Mouse (Mus musculus) intestine, postnatal 0 days (tissue): Measurements from ENCODE around the gene Pef1. TPM values are rescaled to one million over a fixed set of nuclear protein-coding genes. Genes with fewer than 3 reads are reported as not detected.

ENCODE experiments used
- ATAC-seq: fragments of 200-750 bp; cut with Nextera tagmentation; 2 replicates; pipeline ENCODE4 v1.8.0; 2017; ENCODE audit warnings: mild to moderate bottlenecking, moderate TSS enrichment, moderate library complexity
- H3K27ac ChIP-seq: fragments of 300-500 bp; sonication (generic); 2 replicates; pipeline ENCODE4 v1.5.1; 2014; ENCODE audit warnings: mild to moderate bottlenecking, low read depth, low read length, moderate library complexity
- H3K27me3 ChIP-seq: fragments of 300-500 bp; sonication (generic); replicated peaks from 2 replicates; pipeline ENCODE4 v1.6.1; 2014; ENCODE audit warnings: low read length, mixed read lengths; ENCODE audit not compliant: control insufficient read depth, insufficient read depth
- H3K36me3 ChIP-seq: fragments of 300-500 bp; sonication (generic); 2 replicates; pipeline ENCODE4 v1.6.1; 2014; ENCODE audit warnings: mild to moderate bottlenecking, moderate library complexity; ENCODE audit not compliant: control insufficient read depth, insufficient read depth
- H3K4me1 ChIP-seq: fragments of 300-500 bp; sonication (generic); replicated peaks from 2 replicates; pipeline ENCODE4 v1.6.1; 2014; ENCODE audit warnings: antibody characterized with exemption, low read length, mixed read lengths; ENCODE audit not compliant: control insufficient read depth, insufficient read depth
- H3K4me2 ChIP-seq: fragments of 300-500 bp; sonication (generic); replicated peaks from 2 replicates; pipeline ENCODE4 v1.6.1; 2014; ENCODE audit warnings: low read depth, mild to moderate bottlenecking, moderate library complexity
- H3K4me3 ChIP-seq: fragments of 300-500 bp; sonication (generic); 2 replicates; pipeline ENCODE4 v1.5.1; 2014; ENCODE audit warnings: low read depth, low read length
- H3K9ac ChIP-seq: fragments of 300-500 bp; sonication (generic); 2 replicates; pipeline ENCODE4 v1.6.1; 2014; ENCODE audit warnings: mild to moderate bottlenecking, low read depth, low read length
- H3K9me3 ChIP-seq: fragments of 300-500 bp; sonication (generic); 2 replicates; pipeline ENCODE4 v1.6.1; 2016; ENCODE audit warnings: mixed run types; ENCODE audit not compliant: control insufficient read depth
- CTCF ChIP-seq: sonication (generic); IDR thresholded peaks from 2 replicates; pipeline ENCODE4 v1.5.1; 2016; ENCODE audit warnings: low read depth, mild to moderate bottlenecking, control low read depth, antibody characterized with exemption, moderate library complexity
- WGBS: fragments of 180-500 bp; shearing (Covaris S2); extraction: QIAGEN DNeasy Blood & Tissue Kit; methylation state at CpG from one replicate; pipeline ENCODE4 v1.1.7; 2014; 5-methylcytosine and 5-hydroxymethylcytosine counted together
- polyA plus RNA-seq: library from polyadenylated mRNA; unstranded; fragments of >200 nt; fragmentation: Nextera tagmentation; extraction: Ambion mirVana; gene quantifications from 2 replicates; pipeline ENCODE4 v1.2.1, GENCODE M21; 2015

The Pef1 gene
- polyA plus RNA-seq, 1 experiment from 2014 or later, result 73.4 TPM

DNA sequence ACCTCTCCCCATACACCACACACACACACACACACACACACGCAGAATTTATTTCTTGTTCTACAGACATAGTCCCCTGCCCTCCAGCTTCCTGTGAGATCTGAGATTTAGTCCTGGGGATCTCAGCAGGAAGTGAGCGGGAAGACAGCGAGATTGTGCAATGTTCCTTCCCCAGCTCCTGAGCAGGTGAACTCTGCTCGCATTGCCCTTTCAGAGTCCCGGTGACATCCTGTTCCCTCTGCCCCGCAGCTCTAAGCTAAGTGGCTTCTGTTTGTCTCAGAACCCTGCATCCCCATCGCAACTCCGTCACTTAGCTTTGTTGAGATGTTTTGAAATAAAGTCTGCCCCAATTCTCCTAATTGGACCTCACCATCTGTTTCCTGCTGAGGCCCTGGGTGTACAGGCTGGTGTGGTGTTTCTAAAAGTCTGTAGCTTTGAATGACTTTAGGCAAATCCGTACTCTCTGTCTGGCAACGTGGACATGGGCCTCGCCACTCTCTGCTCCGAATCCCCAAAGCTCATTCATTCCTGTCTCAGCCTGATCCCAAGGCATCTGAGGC lies 54.5 kb downstream of the Pef1 start:
- no peak for TF ChIP-seq CTCF
- Histone ChIP-seq H3K36me3 (no peaks in the 10 kb centered on the region), H3K27me3 (peaks cover 6% of the 10 kb centered on the region), H3K9ac (no peak overlapping the region), H3K4me2 (no peak overlapping the region), H3K4me3 (no peak overlapping the region), H3K4me1 (no peaks in the 10 kb centered on the region), H3K9me3 (no peaks in the 10 kb centered on the region), H3K27ac (no peak overlapping the region)
- 46% methylated on average over 12 of the region's 12 CpGs for WGBS
- ATAC-seq, result peak; percentile 71

DNA sequence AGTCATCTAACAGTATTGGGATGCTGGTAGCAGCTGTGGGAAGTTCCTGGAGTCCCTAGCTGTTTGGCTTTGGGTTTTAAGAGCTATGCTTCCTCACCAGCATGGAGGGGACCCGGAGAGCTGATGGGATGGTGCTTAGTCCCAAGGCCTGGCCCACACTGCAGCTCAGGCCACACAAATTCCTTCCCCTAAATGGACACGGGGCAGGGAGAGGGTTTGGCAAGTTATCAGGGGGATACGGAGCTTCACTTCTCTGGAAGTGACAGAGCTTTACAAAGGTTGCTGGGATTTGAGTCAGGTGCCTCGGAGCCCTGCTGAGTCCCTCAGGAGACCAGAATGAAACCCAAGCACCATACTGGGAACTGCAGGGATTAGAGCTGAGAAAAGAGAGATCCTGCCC lies 59.0 kb downstream of the Pef1 start:
- peaks cover 6% of the 10 kb centered on the region; the same call in 1 of the 2 replicates for H3K4me1 ChIP-seq
- TF ChIP-seq CTCF, result no peak
- H3K4me3 ChIP-seq, result no peak overlapping the region
- H3K4me2 ChIP-seq, result no peak overlapping the region
- H3K27me3 ChIP-seq, result no peaks in the 10 kb centered on the region
- no peak for ATAC-seq
- no peaks in the 10 kb centered on the region for H3K9me3 ChIP-seq
- no peak overlapping the region for H3K27ac ChIP-seq
- peaks cover 16% of the 10 kb centered on the region; the same call in 1 of the 2 replicates for H3K36me3 ChIP-seq
- no peak overlapping the region for H3K9ac ChIP-seq
- WGBS, result 45% methylated on average over 4 of the region's 4 CpGs

DNA sequence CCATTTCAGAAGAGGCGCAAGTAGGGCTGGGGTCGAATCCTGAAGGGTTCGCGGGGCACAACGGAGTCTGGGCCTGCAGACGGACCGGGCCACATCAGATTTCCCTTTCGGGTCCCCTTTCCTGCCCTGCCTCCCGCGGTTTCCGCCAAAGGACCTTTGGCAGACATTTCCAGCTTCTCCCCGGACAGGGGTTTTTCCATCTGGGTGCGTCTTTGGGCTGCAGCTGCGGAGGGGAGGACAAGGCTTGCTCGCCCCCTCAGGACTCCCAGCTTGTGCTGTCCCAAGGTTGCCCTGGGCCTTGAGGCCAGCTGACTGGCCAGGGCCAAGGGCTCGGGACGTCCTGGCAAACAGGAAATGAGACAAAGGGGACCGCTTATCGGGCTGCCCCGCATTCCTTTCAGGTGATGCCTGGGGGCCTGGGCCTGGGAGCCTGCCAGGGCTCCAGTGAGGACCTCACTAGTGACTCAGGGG lies 61.1 kb downstream of the Pef1 start:
- ATAC-seq, result no peak
- 20% methylated on average over 20 of the region's 20 CpGs for WGBS
- H3K36me3 ChIP-seq, result peaks cover 30% of the 10 kb centered on the region; the same call in 1 of the 2 replicates
- H3K27ac ChIP-seq, result 0 out of 2 replicates have a peak overlapping the region, but pooled peaks have one; percentile 2
- H3K9ac ChIP-seq, result no peak overlapping the region
- H3K4me3 ChIP-seq, result no peak overlapping the region
- no peak for TF ChIP-seq CTCF
- peaks cover 18% of the 10 kb centered on the region for H3K4me1 ChIP-seq
- H3K27me3 ChIP-seq, result no peaks in the 10 kb centered on the region
- H3K9me3 ChIP-seq, result no peaks in the 10 kb centered on the region
- peak overlapping the region; percentile 43 for H3K4me2 ChIP-seq

DNA sequence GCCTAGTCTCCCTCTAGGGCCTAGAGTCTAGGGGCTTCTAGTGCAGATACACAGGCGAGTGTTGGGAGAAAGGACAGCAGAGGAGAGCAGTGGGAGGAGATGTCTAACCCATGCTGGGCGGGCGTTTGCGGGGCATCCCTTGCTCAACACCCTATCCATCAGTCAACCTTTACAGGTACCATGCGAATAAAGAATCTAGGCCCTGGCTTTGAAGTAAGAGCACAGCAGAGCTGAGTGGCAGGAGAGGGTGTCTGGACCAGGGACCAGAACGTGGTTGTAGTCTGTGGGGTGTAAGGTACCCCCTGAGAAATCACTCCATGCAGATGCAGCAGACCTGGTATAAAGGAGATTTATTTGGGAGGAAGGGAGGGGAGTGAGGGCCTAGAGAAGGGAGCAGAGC lies 61.8 kb downstream of the Pef1 start:
- H3K9me3 ChIP-seq, result no peaks in the 10 kb centered on the region
- no peak overlapping the region for H3K4me2 ChIP-seq
- no peak overlapping the region for H3K4me3 ChIP-seq
- no peaks in the 10 kb centered on the region for H3K27me3 ChIP-seq
- TF ChIP-seq CTCF, result no peak
- no peak overlapping the region for H3K27ac ChIP-seq
- H3K4me1 ChIP-seq, result peaks cover 24% of the 10 kb centered on the region
- no peak overlapping the region for H3K9ac ChIP-seq
- ATAC-seq, result no peak
- WGBS, result 88% methylated on average over 6 of the region's 6 CpGs
- H3K36me3 ChIP-seq, result peaks cover 30% of the 10 kb centered on the region; the same call in 1 of the 2 replicates

DNA sequence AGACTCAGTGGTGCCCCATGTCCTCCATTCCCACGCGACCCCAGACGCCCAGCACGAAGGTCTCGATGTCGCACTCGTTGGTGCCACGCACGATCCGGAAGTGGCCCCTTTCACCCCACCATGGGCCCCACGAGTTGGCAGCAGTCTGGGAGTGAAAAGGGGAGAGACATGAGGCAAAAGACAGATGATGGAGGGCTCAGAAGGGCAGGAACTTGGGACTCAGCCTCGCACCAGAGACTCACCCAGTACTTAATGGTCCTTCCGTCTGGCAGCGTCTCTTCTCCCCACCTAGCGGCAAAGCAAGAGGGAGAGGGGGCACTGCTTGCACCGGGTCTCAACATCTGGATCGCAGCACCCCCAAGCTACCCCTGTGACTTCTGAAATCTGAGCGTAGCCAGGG lies 63.7 kb downstream of the Pef1 start:
- Histone ChIP-seq H3K9ac (no peak overlapping the region), H3K27ac (no peak overlapping the region), H3K4me2 (no peak overlapping the region), H3K4me3 (no peak overlapping the region), H3K36me3 (peaks cover 41% of the 10 kb centered on the region; the same call in 1 of the 2 replicates), H3K9me3 (no peaks in the 10 kb centered on the region), H3K4me1 (peaks cover 31% of the 10 kb centered on the region), H3K27me3 (no peaks in the 10 kb centered on the region)
- TF ChIP-seq CTCF, result no peak
- 86% methylated on average over 18 of the region's 18 CpGs for WGBS
- no peak for ATAC-seq

DNA sequence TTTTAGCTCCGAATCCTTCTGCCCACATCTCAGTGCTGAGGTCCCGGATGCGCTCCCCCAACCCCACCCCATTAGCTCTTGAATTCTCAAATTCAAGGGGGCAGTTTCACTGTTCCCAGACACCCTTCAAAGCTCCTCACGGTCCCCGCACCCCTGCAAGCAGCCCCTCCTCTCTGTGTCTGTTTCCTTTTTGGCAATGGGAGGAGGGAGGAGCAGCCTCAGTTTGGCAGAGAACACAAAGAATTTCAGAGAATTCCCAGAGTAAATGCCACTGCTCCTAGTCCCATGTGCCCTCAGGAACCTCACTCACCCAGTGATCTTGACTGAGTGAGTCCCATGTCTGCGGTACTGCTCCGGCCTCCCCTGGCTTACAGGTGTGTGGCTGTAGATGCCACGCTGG lies 64.2 kb downstream of the Pef1 start:
- H3K9ac ChIP-seq, result no peak overlapping the region
- no peaks in the 10 kb centered on the region for H3K9me3 ChIP-seq
- no peaks in the 10 kb centered on the region for H3K27me3 ChIP-seq
- 74% methylated on average over 8 of the region's 8 CpGs for WGBS
- H3K4me2 ChIP-seq, result no peak overlapping the region
- ATAC-seq, result no peak
- H3K4me1 ChIP-seq, result peaks cover 31% of the 10 kb centered on the region
- no peak overlapping the region for H3K4me3 ChIP-seq
- no peak for TF ChIP-seq CTCF
- peaks cover 46% of the 10 kb centered on the region; the same call in 1 of the 2 replicates for H3K36me3 ChIP-seq
- H3K27ac ChIP-seq, result no peak overlapping the region

DNA sequence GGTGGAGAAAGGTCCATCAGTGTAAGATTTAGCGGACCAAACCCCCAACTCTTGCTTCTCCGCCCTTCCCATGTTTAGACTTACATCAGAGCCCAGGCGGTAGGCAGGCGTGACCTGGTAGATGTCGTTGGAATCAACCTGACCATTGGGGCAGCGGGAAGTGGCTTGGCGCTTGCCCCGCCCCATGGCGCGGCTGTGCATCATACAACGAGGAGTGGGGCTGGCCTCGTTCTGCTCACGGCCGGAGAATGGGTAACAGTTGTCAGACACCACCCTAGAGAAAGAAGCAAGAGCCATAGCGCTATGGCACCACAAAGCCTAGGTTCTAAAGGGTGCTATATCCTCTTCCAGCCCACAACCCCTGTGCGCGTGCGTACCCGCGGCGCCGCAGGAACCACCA lies 65.0 kb downstream of the Pef1 start:
- no peak overlapping the region for H3K9ac ChIP-seq
- H3K27ac ChIP-seq, result no peak overlapping the region

More for the DNA sequence above, 65.0 kb downstream of the Pef1 start:
- H3K4me3 ChIP-seq, result no peak overlapping the region
- TF ChIP-seq CTCF, result no peak
- H3K36me3 ChIP-seq, result peaks cover 50% of the 10 kb centered on the region; the same call in 1 of the 2 replicates
- H3K4me1 ChIP-seq, result peaks cover 34% of the 10 kb centered on the region
- no peaks in the 10 kb centered on the region for H3K27me3 ChIP-seq
- peak overlapping the region; percentile 17; the same call in 1 of the 2 replicates for H3K4me2 ChIP-seq
- no peaks in the 10 kb centered on the region for H3K9me3 ChIP-seq
- no peak for ATAC-seq
- WGBS, result 63% methylated on average over 22 of the region's 22 CpGs
